Mouse (Mus musculus) midbrain, postnatal 0 days (tissue): ENCODE data around the gene Tmeff1. TPM values are rescaled to one million over a fixed set of nuclear protein-coding genes. Genes with fewer than 3 reads are reported as not detected.

ENCODE experiments used
- ATAC-seq: fragments of 200-750 bp; cut with Nextera tagmentation; 2 replicates; pipeline ENCODE4 v1.8.0; 2017; ENCODE audit warnings: moderate number of reproducible peaks, mild to moderate bottlenecking, moderate TSS enrichment, moderate library complexity; ENCODE audit not compliant: low FRiP score
- DNase-seq: peaks from one replicate; pipeline ENCODE4 v3.0.0-alpha.2; 2015; ENCODE audit warnings: low spot score
- H3K27ac ChIP-seq: fragments of 300-500 bp; sonication (generic); 2 replicates; pipeline ENCODE4 v1.5.1; 2014; ENCODE audit warnings: low read depth, mild to moderate bottlenecking, low read length, mixed read lengths
- H3K27me3 ChIP-seq: fragments of 300-500 bp; sonication (generic); 2 replicates; pipeline ENCODE4 v1.6.1; 2014; ENCODE audit warnings: low read length, control low read depth, mixed read lengths; ENCODE audit not compliant: insufficient read depth
- H3K36me3 ChIP-seq: fragments of 300-500 bp; sonication (generic); 2 replicates; pipeline ENCODE4 v1.6.1; 2014; ENCODE audit warnings: low read length, control low read depth, mixed read lengths; ENCODE audit not compliant: insufficient read depth
- H3K4me1 ChIP-seq: fragments of 300-500 bp; sonication (generic); 2 replicates; pipeline ENCODE4 v1.6.1; 2014; ENCODE audit warnings: mild to moderate bottlenecking, control low read depth, antibody characterized with exemption, low read length, mixed read lengths; ENCODE audit not compliant: insufficient read depth
- H3K4me2 ChIP-seq: fragments of 300-500 bp; sonication (generic); 2 replicates; pipeline ENCODE4 v1.6.1; 2014; ENCODE audit warnings: low read depth, mild to moderate bottlenecking, low read length, mixed read lengths; ENCODE audit not compliant: poor library complexity, severe bottlenecking
- H3K4me3 ChIP-seq: fragments of 300-500 bp; sonication (generic); 2 replicates; pipeline ENCODE4 v1.5.1; 2014; ENCODE audit warnings: low read depth, mild to moderate bottlenecking, low read length, moderate library complexity
- H3K9ac ChIP-seq: fragments of 300-500 bp; sonication (generic); replicated peaks from 2 replicates; pipeline ENCODE4 v1.6.1; 2014; ENCODE audit warnings: mild to moderate bottlenecking, low read length, moderate library complexity, mixed read lengths; ENCODE audit not compliant: poor library complexity, severe bottlenecking
- H3K9me3 ChIP-seq: fragments of 300-500 bp; sonication (generic); 2 replicates; pipeline ENCODE4 v1.6.1; 2016; ENCODE audit warnings: low read length, control low read depth
- CTCF ChIP-seq: IDR thresholded peaks from 2 replicates; pipeline ENCODE4 v1.5.1; 2016; ENCODE audit warnings: antibody characterized with exemption, mild to moderate bottlenecking
- WGBS: fragments of 180-500 bp; shearing (Covaris S2); extraction: QIAGEN DNeasy Blood & Tissue Kit; methylation state at CpG from one replicate; pipeline ENCODE4 v1.1.7; 2014; 5-methylcytosine and 5-hydroxymethylcytosine counted together
- polyA plus RNA-seq: library from polyadenylated mRNA; unstranded; fragments of >200 nt; fragmentation: Nextera tagmentation; extraction: Ambion mirVana; gene quantifications from 2 replicates; pipeline ENCODE4 v1.2.1, GENCODE M21; 2015
- total RNA-seq: library from RNA; depleted of rRNA; stranded (reverse); fragments of >200 nt; gene quantifications from 2 replicates; pipeline ENCODE4 v1.2.3, GENCODE M21; 2014

Tmeff1 gene
- total and polyA plus RNA-seq, 2 experiments from 2014 or later: 228 to 320 TPM

DNA sequence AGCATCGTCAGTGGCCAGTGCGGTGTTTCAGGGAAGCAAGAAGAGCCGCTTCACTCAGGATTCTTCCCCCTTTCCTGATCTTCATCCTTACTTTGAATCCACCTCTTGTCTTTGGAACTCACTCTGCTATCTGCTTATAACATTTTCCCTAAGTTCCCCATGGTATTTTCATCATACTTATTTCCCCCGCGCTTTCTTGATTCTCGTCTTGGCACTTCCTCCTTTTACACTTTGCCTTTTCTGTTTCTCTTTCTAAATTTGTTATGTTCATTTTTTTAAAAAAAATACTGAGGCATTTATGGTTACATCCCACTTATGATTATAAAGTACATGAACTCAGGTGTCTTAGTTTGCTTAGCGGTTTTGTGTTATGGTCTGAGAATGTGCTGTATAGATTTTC is 7.9 kb downstream of the Tmeff1 start:
- Histone ChIP-seq H3K9me3 (no peaks in the 10 kb centered on the region), H3K36me3 (no peaks in the 10 kb centered on the region), H3K27ac (no peak overlapping the region), H3K4me1 (no peaks in the 10 kb centered on the region), H3K27me3 (no peaks in the 10 kb centered on the region), H3K4me2 (no peak overlapping the region), H3K4me3 (no peak overlapping the region), H3K9ac (no peak overlapping the region)
- ATAC-seq: no peak
- no peak for TF ChIP-seq CTCF
- WGBS: 92% methylated on average over 7 of the region's 7 CpGs
- DNase-seq: no peak

DNA sequence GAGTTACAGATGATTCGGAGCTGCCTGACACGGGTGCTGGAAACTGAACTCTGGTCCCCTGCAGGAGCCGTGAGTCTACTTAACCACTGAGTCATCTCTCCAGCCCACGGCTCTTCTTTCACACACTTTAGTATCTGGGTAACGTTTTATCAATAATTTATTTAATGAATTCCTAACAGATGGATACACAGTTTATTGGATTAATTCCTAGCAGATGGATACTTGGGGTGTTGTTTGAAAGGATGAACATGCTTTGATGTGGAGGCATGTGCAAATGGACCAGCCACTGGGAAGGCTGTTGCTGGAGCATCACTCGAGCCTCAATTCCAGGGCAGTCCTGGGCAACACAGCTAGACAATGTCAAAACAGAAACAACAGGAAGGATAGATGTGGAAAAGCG is 11.1 kb downstream of the Tmeff1 start:
- Histone ChIP-seq H3K4me2 (no peak overlapping the region), H3K4me3 (no peak overlapping the region), H3K9me3 (no peaks in the 10 kb centered on the region), H3K9ac (no peak overlapping the region), H3K36me3 (no peaks in the 10 kb centered on the region), H3K27me3 (no peaks in the 10 kb centered on the region), H3K4me1 (no peaks in the 10 kb centered on the region), H3K27ac (no peak overlapping the region)
- WGBS: 87% methylated on average over 7 of the region's 7 CpGs
- ATAC-seq (no peak), DNase-seq (no peak)
- no peak for TF ChIP-seq CTCF

DNA sequence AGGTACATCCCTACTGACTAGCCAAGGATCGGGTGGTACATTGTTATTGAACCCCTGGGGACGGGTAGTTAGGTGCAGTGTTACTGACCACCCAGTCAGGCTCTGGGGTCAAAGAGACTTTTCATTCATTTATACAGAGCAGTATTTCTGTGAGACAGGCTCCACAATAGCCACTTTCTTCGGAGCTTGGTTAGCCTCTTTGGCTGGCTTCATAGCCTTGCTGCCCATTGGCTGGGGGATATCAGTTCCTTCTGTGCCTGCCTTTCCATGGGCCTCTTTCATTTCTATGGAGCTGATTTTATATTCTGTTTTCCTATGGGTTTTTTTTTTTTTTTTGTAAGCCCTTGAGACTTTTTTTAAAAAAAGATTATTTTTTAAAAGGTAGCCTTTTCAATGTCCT is 20.7 kb downstream of the Tmeff1 start:
- H3K36me3 ChIP-seq: peaks cover 3% of the 10 kb centered on the region; the same call in 1 of the 2 replicates
- 61% methylated on average over 3 of the region's 3 CpGs for WGBS
- TF ChIP-seq CTCF: no peak
- no peaks in the 10 kb centered on the region for H3K4me1 ChIP-seq
- H3K4me2 ChIP-seq: no peak overlapping the region
- no peaks in the 10 kb centered on the region for H3K9me3 ChIP-seq
- no peak overlapping the region for H3K9ac ChIP-seq
- DNase-seq (no peak), ATAC-seq (no peak)
- no peaks in the 10 kb centered on the region for H3K27me3 ChIP-seq
- no peak overlapping the region for H3K27ac ChIP-seq
- H3K4me3 ChIP-seq: no peak overlapping the region

DNA sequence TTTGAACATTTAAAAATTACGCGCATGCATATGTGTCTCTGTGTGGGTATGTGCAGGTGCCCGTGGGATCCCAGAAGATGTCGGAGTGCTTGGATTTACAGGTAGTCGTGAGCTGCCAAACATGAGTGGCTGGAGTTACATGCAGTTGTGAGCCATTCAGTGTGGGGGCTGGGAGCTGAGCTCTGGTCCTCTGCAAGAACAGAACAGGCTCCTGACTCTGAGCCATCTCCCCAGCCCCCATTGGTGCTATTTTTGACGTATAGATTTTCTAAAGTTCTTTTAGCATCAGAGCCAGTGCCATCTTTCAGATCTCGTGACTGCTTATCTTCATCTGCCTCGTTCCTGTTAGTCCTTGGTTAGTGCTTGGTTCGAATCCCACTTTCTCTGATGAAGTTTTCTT is 24.5 kb downstream of the Tmeff1 start:
- Histone ChIP-seq H3K27me3 (no peaks in the 10 kb centered on the region), H3K4me2 (no peak overlapping the region), H3K4me1 (no peaks in the 10 kb centered on the region), H3K9me3 (no peaks in the 10 kb centered on the region), H3K9ac (no peak overlapping the region), H3K36me3 (peaks cover 3% of the 10 kb centered on the region), H3K27ac (no peak overlapping the region), H3K4me3 (no peak overlapping the region)
- 92% methylated on average over 9 of the region's 9 CpGs for WGBS
- ATAC-seq: no peak
- DNase-seq: no peak
- TF ChIP-seq CTCF: no peak

DNA sequence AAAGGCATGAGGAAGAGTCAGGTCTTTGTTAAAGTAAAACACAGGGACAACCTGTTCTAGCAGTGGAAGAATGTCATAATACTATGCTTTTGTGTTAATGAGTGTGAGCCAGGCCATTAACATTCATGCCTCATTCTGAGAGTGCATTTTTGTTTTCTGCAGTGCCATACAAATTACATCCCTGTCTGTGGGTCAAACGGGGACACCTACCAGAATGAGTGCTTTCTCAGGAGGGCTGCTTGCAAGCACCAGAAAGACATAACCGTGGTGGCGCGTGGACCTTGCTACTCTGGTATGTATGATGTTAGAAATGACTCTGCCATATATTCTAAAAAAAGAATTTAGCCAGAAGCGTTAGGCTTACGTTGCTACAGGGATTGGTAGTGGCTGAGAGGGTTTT is 25.3 kb downstream of the Tmeff1 start:
- Histone ChIP-seq H3K4me3 (no peak overlapping the region), H3K27me3 (no peaks in the 10 kb centered on the region), H3K4me2 (no peak overlapping the region), H3K27ac (no peak overlapping the region), H3K4me1 (no peaks in the 10 kb centered on the region), H3K9me3 (no peaks in the 10 kb centered on the region), H3K9ac (no peak overlapping the region), H3K36me3 (peaks cover 3% of the 10 kb centered on the region)
- ATAC-seq (no peak), DNase-seq (no peak)
- TF ChIP-seq CTCF: no peak
- WGBS: 91% methylated on average over 6 of the region's 6 CpGs

DNA sequence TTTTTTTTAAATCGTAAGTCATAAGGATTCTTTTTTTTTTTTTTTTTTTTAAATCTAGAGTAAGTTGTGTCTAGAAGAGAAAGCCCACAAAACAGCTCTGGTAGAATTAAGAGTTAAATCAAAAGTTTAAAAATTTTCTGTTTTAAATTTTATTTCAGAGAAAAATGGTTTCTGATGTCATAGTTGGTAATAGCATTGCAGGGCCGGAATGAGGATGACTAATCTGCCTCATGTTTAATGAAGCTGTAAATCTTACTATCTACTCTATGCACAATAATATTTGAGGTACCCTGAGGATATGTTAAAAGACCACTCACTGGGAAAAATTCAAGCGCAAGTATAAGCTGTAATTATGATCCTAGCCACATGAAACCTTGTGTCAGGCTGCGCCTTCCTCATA is 30.5 kb downstream of the Tmeff1 start:
- no peak overlapping the region for H3K9ac ChIP-seq
- no peak overlapping the region for H3K4me3 ChIP-seq
- no peak for ATAC-seq
- H3K36me3 ChIP-seq: peaks cover 4% of the 10 kb centered on the region; the same call in 1 of the 2 replicates
- 72% methylated on average over 4 of the region's 4 CpGs for WGBS
- TF ChIP-seq CTCF: no peak
- DNase-seq: no peak
- no peak overlapping the region for H3K27ac ChIP-seq
- no peaks in the 10 kb centered on the region for H3K27me3 ChIP-seq
- no peaks in the 10 kb centered on the region for H3K9me3 ChIP-seq
- no peaks in the 10 kb centered on the region for H3K4me1 ChIP-seq
- H3K4me2 ChIP-seq: no peak overlapping the region
